ENCODE assay signal across 8 mouse cellular contexts in the genomic region with DNA sequence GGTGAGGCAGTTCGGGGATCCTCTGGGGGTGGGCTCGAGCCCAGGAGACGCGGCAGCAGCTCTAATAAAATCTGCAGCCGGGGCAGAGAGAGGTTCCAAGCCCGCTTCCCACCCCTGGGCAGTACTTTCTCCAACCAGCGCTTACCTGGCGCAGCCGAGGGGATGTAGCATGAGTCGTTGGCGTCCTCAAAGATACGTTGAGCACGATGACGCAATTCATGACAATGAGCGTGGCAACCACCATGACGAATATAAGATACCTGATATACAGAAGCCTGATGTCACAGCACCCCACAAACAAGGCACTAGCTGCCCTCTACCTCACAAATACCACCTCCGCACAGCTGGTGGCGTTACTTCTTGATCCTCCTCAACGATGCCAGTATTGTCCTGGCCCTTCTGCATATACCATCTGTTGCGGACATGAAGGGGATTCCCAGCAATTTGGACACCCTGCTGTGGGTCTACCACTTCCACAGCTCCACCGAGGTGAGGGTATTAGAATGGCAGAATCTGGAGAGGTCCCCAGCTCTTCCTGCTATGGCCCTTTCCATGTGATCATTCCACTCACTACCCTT. TPM values are rescaled to one million over a fixed set of nuclear protein-coding genes. Genes with fewer than 3 reads are reported as not detected.
DNase-seq lines count a peak whose midpoint lies in the region; ATAC-seq and TF ChIP-seq lines count a peak whose summit lies in the region.

4930544D05Rik (plus strand) TSS at position 333 of the 578 bp plus-strand sequence.

- H3K27me3 ChIP-seq in heart, embryonic 15.5 days = peaks cover 6% of the 10 kb centered on the region
- H3K27me3 ChIP-seq in heart, postnatal 0 days (ENCODE audit: control insufficient read depth, insufficient read depth, low read length) = peaks cover 8% of the 10 kb centered on the region; the same call in 1 of the 2 replicates

- H3K9me3 ChIP-seq in heart, embryonic 15.5 days (replicated peaks) = no peaks in the 10 kb centered on the region
- H3K9me3 ChIP-seq in ES-E14 (ENCODE audit: control insufficient read depth, insufficient read depth, low read depth, low read length) = no peaks in the 10 kb centered on the region
- no peaks in the 10 kb centered on the region for H3K9me3 ChIP-seq in heart, postnatal 0 days (replicated peaks; ENCODE audit: control insufficient read depth, low read length)

- in situ Hi-C loops in ES-E14 (cut with MboI; ENCODE audit: low sequenced_read_pairs in 2 of 2, unreplicated experiment in 2 of 2) = loop anchor here in 1 of 2 experiments (5.0 kb wide), 1 partner anchor 88 kb away; the partner anchor contains the start of gene Psmb6

- peak within 1 kb of the TSS; percentile 53 for H3K4me3 ChIP-seq in heart, embryonic 15.5 days
- H3K4me3 ChIP-seq in ES-E14 (ENCODE audit: insufficient read depth in 1 of 2, low read depth in 1 of 2, low read length in 2 of 2, poor library complexity in 1 of 2, severe bottlenecking in 1 of 2) = peak within 1 kb of the TSS; percentile 57 to 81
- H3K4me3 ChIP-seq in heart, postnatal 0 days (ENCODE audit: low read depth, low read length) = peak within 1 kb of the TSS; percentile 45

- H3K36me3 ChIP-seq in heart, embryonic 15.5 days = peaks cover 26% of the 10 kb centered on the region
- peaks cover 19% of the 10 kb centered on the region for H3K36me3 ChIP-seq in ES-E14 (ENCODE audit: control insufficient read depth, insufficient read depth, low read length, poor library complexity, severe bottlenecking)
- H3K36me3 ChIP-seq in heart, postnatal 0 days (replicated peaks; ENCODE audit: control insufficient read depth, insufficient read depth, low read length) = peaks cover 28% of the 10 kb centered on the region

- H3K4me2 ChIP-seq in heart, embryonic 15.5 days = peak within 1 kb of the TSS; percentile 91
- peak within 1 kb of the TSS; percentile 76 for H3K4me2 ChIP-seq in heart, postnatal 0 days (ENCODE audit: low read depth, low read length)

- no peak for TF ChIP-seq CTCF in heart, postnatal 0 days (IDR thresholded peaks at IDR 0.05; ENCODE audit: low read depth)

- ATAC-seq in heart, embryonic 15.5 days (replicated peaks; ENCODE audit: insufficient number of reproducible peaks, insufficient read depth, low FRiP score, low read depth) = no peak
- ATAC-seq in heart, postnatal 0 days (ENCODE audit: insufficient read depth, low read depth) = no peak
- ATAC-seq in megakaryocyte, adult 5-6 weeks (ENCODE audit: poor library complexity, severe bottlenecking) = peak; percentile 41

- TF ChIP-seq EP300 in heart, postnatal 0 days (IDR thresholded peaks at IDR 0.05; ENCODE audit: low read depth) = no peak

- WGBS in heart, embryonic 15.5 days = 9% methylated on average over 21 of the region's 21 CpGs
- WGBS in heart, postnatal 0 days = 13% methylated on average over 21 of the region's 21 CpGs

- peaks cover 16% of the 10 kb centered on the region for H3K4me1 ChIP-seq in heart, embryonic 15.5 days (replicated peaks)
- peaks cover 0 to 6% of the 10 kb centered on the region in 2 experiments; a peak in 1 of 4 replicates for H3K4me1 ChIP-seq in ES-E14 (ENCODE audit: control insufficient read depth in 2 of 2, insufficient read depth in 2 of 2, low read length in 2 of 2, poor library complexity in 1 of 2)
- peaks cover 15% of the 10 kb centered on the region for H3K4me1 ChIP-seq in heart, postnatal 0 days (ENCODE audit: control insufficient read depth, insufficient read depth)

- no peak for DNase-seq in heart, postnatal 36 days
- DNase-seq in ES-E14 (ENCODE audit: low read depth, low spot score) = no peak
- no peak for DNase-seq in heart, postnatal 0 days (ENCODE audit: low spot score)
- no peak for DNase-seq in layer of hippocampus, postnatal 14 days (ENCODE audit: low spot score in 2 of 2)
- no peak for DNase-seq in frontal cortex, postnatal 10 days (ENCODE audit: low spot score in 2 of 2)
- DNase-seq in adrenal gland, adult 2 months = no peak

- H3K9ac ChIP-seq in heart, embryonic 15.5 days = peak within 1 kb of the TSS; percentile 54
- peak within 1 kb of the TSS; percentile 50 for H3K9ac ChIP-seq in ES-E14 (ENCODE audit: insufficient read depth, low read depth, low read length, poor library complexity, severe bottlenecking)
- peak within 1 kb of the TSS; percentile 28; the same call in 1 of the 2 replicates for H3K9ac ChIP-seq in heart, postnatal 0 days (replicated peaks; ENCODE audit: low read depth, low read length)

- peak within 1 kb of the TSS; percentile 71 for H3K27ac ChIP-seq in heart, embryonic 15.5 days
- H3K27ac ChIP-seq in ES-E14 (ENCODE audit: insufficient read depth, low read depth, low read length, poor library complexity, severe bottlenecking) = no peak within 1 kb of the TSS
- peak within 1 kb of the TSS; percentile 59 for H3K27ac ChIP-seq in heart, postnatal 0 days (ENCODE audit: low read depth)

- intact Hi-C loops in heart, postnatal 36 days (cut with DNase I) = no loop called here

TF ChIP-seq in ES-E14, 5 proteins besides CTCF, POLR2A, EP300 and RAD21:
- TF ChIP-seq ZNF384 (IDR thresholded peaks at IDR 0.05; ENCODE audit: low read depth, low read length) (no peak), CHD2 (IDR thresholded peaks at IDR 0.05; ENCODE audit: low read depth, low read length) (no peak), HCFC1 (IDR thresholded peaks at IDR 0.05; ENCODE audit: borderline replicate concordance, insufficient read depth, low read length) (no peak)

RNA-seq across cellular contexts. Expression of gene 4930544D05Rik, which starts in this region (rescaled TPM):
- polyA plus RNA-seq in heart, embryonic 15.5 days (2015; fragmentation: Nextera tagmentation; extraction: Ambion mirVana) = not detected in 2 replicates
- total RNA-seq in heart, postnatal 36 days (2021) = not detected
- total RNA-seq in ES-E14 (2012; rRNA removed) = 0.45 and 0.53 TPM in 2 replicates
- not detected in 2 replicates for total RNA-seq in heart, postnatal 0 days (2014; rRNA removed; ENCODE audit: low replicate concordance)
- polyA plus RNA-seq in heart, postnatal 0 days (2015; fragmentation: Nextera tagmentation; extraction: Ambion mirVana) = not detected in 2 replicates
- not detected in 2 replicates for total RNA-seq in megakaryocyte, adult 5-6 weeks (2015)
- not detected in 2 replicates for total RNA-seq in megakaryocyte, adult 5-6 weeks (2017)
- total RNA-seq in layer of hippocampus, postnatal 14 days (2021) = under 1 TPM; 0.88 TPM
- not detected for total RNA-seq in adrenal gland, adult 2 months (2021)
- not detected in 2 replicates for polyA plus RNA-seq in adrenal gland, adult 2 months (2012; rRNA removed)

Comparison
In these comparisons a context has a peak if more than half of its experiments do, and no peak if none do; other contexts are left out.
1. Peak in ATAC-seq in megakaryocyte, adult 5-6 weeks; RNA of the gene not detected or under 1 TPM.